Mouse (Mus musculus): ENCODE results near the gene Pip5k1b.

Pip5k1b gene

DNA sequence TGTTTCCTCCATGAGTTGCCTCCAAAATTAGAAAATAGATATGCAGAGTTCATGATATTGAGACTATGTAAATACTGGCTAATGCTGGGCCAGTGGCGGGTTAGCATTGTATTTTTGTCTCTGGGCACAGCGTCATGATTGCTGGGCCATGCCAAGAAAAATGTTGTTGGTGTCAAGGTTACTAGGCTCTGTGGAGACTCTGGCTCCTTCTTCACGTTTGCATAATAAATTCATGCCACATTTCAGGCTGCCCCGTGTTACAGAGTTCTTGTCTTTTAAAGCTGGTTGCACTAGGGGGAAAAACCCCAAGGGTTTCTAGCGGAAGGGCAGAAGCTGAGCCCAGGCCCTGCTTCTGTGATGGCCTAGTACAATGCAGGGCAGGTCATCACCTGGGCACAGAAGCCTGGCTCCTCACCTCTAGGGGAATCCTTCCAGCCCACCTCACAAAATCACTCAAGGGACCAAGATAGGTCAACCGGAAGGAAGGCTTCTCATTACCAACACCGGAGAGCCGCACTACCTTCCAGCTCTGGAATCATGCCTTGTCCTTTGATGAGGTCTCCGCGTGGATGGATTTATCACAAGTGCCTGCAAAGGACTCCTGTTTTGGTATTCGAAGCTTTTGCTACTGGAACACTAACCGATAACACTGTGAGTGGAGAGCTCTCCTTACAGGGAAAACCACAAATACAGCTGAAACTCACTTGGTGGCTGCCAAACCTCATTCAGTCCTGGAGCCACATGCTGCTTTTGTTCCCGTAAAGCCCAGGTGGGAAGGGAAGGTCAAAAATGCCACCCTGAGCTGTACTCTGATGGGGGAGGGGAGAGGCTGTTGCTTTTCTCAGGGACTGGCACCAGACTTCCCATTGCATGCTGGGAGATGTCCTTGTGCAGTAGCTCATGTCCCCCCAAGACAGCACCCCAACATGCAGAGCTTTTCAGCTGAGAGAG, 248.1 kb downstream of the Pip5k1b start:
- DNase-seq (ENCODE audit: low spot score in 2 of 2) = no peak

DNA sequence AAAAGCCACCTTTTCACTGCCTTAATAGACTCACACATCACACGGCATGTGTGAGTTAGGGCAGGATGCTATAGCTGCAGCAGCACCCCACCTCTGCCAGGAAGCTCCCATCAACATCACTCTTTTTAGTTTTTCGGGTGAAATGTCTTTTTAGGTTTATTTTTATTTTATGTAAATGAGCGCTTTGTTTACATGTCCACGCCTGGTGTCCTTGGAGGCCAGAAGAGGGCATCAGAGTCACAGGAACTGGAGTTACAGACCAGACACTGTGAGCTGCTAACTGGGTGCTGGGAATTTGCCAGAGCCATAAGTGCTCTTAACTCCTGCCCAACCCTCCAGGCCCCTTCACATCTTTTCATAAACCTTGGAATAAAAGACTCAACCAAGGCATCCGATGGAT, 249.3 kb downstream of the Pip5k1b start:
- DNase-seq (ENCODE audit: low spot score in 2 of 2) = no peak

DNA sequence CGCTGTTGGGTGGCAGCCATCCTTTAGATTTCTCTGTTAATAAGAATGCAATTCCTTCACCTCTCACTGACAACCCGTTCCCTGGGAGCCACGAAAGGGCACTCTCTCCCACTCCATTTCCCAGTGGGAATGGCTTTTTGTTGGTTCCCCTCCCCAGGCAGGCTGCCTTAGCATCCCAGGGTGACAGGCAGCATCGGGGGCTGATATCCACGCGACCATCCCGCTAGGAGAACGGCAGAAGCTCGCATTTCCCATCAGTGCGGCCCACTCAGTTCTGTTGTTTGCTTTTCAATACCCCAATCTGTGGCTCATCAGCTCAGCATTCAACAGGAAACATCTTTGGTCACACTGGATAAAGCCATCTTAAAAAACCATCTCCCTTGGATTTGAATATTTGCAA, 253.5 kb downstream of the Pip5k1b start:
- no peak for DNase-seq (ENCODE audit: low spot score in 2 of 2)

DNA sequence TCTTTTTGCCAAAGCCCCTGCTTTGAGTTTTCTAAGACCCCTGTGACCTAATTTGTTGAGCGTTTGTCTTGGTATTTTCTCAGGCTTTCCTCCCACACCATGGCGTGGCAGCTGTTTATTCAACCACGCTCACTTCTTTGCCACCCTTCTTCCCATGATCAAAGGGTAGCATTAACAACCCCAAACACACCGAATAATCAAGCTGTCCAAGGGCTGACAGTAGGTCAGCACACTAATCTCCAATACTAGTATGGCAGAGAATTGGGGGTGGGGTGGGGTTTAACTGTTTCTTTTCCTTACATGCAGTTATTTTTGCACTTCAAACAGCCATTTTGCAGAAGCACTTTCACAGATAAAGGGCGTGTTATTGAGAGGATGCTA, 253.9 kb downstream of the Pip5k1b start:
- no peak for DNase-seq (ENCODE audit: low spot score in 2 of 2)

DNA sequence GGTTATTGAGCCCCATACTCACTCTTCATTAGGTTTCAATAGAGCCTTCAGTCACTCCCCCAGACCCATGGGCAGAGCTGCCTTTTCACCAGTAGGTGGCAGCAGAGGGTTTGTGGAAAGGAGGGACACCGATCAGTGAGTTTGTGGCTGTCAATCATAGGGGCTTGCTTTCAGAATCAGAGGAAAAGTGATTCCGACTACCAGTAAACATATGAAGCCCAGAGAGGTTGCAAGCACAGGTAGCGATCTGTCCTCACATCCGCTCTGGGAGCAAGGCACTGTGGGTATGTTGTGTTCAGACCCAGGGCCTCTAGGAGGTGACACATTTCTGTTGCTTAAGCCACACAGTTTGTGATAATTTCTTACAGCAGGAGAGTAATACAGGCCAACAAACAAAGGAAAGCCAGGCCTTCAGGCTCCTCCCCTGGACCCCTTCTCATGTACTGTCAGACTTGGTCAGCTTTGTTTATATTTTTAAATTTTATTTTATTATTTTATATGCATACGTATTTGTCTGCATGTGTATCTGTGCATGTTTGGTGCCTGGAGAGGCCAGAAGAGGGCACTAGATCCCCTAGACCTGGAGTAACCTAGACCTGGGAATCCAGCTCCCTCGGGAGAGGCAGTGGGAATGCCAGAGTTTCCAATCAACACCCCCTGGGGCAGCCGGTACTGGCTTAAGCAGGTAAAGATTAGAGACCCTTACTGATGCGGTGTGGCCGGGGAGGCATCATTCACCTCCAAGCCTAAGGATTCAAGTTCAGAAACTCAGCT, 254.5 kb downstream of the Pip5k1b start:
- DNase-seq (ENCODE audit: low spot score in 2 of 2) = peak; percentile 57 to 67

DNA sequence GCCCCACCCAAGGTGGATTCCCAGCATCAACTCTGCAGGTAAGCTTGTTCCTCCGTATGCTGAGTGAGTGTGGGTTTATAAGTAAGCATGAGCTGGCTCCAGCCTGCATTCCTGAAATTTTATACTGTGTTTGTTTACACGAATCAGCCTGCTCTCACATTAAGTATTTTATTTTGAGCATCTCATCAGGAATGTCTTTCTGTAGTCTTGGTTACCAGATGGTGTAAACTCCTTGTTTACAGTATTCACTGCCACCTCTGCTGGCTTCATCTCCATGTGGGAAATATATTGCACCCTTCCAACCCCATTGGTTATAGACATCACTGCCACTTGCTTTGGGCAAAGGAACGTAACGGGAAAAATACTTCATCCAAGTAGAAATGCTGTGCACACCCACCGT, 262.1 kb downstream of the Pip5k1b start:
- DNase-seq (ENCODE audit: low spot score in 2 of 2) = no peak

DNA sequence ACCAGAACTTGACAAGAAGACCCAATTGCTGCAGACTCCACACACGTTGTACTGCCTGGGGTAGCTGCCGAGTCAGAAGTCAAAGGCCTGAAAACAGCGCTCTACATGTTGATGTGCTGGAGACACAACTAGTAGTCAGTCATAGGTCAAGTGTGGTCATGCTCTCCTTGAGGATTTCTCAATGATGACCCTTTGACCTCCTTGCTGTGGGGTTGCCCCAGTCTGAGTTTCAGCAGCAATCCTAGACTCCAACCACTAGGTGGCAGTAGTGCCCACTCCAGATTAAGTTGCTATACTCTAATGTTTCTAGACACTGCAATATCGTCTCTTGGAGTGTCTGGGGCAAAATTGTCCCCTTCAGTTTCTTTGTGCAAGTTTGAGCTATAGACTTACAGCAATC, 271.5 kb downstream of the Pip5k1b start:
- DNase-seq (ENCODE audit: low spot score in 2 of 2) = peak; percentile 38 to 58

DNA sequence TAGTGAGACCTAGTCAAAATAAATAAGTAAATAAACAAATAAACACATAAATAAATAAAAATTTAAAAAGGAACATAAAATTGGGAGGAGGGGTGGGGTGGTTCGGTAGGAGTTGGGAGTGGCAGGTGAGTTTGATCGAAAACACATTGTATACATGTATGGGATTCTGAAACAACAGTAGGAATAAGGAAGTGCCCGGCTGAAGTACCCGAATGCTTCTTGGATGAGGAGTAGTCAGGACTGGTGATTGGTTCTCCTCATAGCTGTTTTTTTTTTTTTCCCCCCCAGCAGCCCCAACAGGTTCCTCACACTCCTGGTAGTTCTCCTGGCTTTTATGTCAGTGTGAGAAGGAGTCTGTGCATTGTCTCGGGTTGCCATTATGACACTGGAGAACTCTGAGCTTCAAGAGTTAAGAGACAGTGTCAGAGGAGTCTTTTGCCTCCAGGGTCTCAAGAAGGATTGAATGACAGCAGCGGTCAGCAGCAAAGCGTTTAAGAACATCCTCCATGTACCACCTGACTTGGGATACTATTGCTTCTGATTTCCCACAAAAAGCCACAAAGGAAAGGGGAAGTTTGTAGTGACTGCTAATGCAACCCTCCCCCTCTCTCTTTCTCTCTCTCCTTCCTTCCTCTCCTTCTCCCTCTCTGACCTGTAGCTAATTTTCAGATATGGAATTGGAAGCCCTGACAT, 274.2 kb downstream of the Pip5k1b start:
- no peak for DNase-seq (ENCODE audit: low spot score in 2 of 2)

DNA sequence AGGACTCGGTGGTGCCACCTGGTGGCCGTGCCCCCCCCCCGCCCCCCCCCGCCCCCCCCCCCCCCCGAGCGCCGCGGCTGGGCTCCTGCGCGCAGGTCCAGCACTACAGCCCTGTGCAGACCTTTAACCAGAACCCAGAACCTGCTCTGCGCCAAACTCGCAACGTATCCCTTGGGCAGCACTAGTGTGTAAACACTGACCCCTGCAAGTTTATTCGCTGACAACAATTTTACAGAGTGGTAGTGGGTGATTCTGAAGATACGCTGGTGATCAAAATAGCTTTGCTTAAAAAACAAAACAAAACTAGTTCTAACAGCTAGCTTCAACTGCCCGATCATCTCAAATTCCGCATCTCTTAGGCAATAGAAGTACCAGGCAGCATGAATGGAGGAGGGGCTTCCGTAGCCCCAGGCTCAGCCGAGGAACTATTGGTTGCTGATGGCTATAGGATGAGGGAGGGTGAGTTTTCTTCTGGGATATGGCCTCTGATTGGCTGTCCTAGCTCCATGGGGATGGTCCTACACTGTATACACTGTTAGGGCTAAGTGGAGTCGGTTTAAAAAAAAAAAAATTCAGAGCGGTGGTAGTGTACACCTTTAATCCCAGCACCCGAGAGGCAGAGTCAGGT, 275.0 kb downstream of the Pip5k1b start, which contains the start of gene Fxn:
Fxn (minus strand) TSS at position 5 of the 628 bp plus-strand sequence.
- peak; percentile 46 to 69 for DNase-seq (ENCODE audit: low spot score in 2 of 2)

DNA sequence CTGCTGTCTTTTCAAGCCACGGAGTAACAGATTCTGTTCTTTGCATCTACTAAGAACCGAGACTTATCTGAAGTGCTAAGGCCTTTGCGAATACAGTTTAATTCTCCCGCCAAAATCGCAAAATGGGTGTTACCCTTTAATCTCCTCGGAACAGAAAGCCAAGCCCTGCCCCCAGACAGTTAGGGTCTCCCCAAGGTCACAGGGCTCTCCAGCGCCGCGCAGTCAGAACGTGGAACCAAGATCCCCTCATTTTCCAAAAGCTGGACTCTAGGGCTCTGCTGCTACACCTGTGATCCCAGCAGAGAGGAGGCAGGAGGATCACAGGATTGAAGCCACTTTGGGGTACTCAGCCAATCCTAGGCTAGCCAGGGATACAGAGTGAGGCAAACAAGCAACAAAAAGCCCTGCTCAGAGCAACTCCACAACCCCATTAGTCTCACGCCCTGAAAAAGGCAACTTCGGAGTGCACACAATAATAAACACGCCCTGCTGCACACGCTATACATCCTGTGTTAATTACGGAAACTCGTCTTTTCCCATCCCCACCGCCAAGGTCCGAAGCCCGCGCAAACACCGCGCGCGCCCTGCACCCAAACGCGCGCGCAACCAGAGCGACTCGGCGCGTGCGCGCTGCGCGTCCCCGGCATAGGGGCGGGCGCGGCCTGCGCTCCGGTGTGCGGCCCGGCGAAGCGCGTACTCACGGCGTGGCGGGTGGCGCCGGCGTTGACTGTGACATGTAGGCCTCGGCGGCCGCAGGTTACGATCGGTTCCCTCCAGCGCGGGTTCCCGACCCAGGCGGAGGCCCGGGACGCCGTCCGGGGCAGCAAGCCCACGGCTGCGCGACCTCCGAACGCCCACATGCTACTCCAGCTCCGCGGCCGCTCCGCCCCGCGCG, 275.7 kb downstream of the Pip5k1b start:
- peak; percentile 73 to 79 for DNase-seq (ENCODE audit: low spot score in 2 of 2)

DNA sequence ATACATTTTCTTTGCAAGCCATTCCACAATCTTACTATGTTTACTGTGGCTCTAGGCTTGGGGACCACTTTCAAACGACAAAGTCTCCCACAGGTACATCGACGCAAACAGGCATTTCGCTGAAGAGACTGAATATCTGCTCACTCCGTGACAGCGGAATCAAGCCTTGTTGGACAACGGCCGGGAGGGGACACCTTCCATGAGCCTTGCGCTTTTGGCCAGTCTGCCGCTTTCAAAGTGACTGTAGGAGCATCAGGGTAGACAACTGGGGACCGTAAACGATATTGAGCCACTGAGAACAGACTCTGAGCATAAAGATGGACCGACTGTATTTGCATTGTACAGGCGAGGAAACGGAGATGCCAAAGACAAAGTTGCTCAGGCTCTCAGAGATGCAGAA, 276.8 kb downstream of the Pip5k1b start:
- peak in 1 of 2 experiments; percentile 11 for DNase-seq (ENCODE audit: low spot score in 2 of 2)

DNA sequence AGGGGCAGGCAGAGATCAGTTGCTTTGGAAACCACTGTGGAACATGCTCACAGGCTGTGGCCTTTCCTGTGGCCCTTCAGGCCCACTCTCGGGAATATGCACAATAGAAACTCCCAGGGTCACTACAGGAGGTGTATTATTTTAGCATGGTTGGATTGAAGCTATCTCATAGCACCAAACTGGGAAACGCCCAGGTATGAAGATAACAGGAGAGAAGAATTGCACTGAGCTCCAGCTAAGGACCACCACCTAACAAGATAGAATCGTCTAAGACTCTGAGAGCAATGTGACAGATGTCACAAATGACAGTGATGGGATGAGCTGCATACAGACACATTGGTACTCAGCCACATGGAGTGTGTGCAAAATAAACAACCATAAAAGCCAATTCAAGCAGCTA, 281.4 kb downstream of the Pip5k1b start:
- DNase-seq (ENCODE audit: low spot score in 2 of 2) = no peak

DNA sequence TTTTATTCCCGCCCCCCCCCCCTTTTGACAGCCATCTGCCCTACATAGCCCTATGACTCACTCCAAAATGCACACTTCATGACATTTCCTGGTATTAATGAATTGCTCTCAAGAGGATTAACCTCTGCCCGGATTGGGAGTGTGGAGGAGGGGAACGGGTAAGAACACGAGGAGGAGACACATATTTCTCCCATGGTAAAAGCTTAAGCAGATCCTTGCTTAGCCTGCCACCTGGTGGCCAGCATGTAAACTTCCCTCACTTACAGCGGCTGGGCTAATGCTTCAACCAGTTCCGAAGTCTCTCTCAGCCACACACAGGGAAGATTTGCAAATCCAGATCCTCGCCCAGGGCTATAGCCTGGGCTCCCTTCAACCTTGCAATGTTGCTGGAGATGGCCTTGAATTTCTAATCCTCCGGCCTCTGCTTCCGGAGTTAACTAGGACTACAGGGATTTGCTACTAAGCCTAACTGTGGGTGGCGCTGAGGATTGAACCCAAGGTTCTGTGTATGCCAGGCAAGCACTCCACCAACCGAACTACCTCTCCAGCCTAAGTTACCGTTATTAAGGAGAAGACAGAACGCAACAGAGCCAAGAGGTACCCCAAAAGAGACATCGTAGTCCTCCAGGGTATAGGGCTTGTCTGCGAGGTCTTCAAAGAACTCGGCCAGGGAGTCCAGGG, 283.8 kb downstream of the Pip5k1b start:
- DNase-seq (ENCODE audit: low spot score in 2 of 2) = peak; percentile 50 to 52

DNA sequence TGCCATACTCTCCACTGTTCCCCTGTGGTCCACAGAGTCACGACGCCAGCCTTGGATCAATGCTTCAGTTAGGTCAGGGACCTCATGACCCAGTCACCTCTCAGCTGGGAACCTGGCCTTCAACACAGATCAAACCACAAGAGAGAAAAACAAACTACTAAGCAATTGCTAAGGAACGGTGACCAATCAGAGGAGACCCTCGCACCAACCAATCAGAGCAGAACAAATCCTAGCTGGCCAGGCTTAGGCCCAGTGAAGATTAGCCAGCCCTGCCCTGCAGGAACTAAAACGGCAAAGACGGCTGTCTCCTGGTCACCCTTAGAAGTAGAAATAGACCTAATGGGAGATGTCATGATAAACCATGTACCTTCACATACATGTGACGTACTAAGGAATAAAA, 284.3 kb downstream of the Pip5k1b start:
- DNase-seq (ENCODE audit: low spot score in 2 of 2) = no peak

DNA sequence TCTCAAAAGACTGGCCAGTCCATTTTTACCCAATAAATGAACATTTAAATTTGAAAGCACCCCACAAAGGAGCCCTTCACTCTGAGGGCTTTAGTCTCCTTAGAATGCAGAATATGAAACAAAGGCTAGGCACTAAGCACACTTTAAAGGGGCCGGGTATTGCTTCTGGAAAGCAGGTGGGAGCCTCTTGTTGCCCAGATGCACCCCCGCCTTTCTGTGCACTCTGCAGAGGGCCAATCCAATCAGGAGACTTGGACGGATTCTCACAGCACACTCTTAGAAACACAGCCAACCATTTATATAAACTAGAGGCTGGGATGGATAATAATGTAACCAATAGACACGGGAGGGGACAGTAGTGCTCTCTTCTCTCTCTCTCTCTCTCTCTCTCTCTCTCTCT, 287.1 kb downstream of the Pip5k1b start:
- DNase-seq (ENCODE audit: low spot score in 2 of 2) = no peak

DNA sequence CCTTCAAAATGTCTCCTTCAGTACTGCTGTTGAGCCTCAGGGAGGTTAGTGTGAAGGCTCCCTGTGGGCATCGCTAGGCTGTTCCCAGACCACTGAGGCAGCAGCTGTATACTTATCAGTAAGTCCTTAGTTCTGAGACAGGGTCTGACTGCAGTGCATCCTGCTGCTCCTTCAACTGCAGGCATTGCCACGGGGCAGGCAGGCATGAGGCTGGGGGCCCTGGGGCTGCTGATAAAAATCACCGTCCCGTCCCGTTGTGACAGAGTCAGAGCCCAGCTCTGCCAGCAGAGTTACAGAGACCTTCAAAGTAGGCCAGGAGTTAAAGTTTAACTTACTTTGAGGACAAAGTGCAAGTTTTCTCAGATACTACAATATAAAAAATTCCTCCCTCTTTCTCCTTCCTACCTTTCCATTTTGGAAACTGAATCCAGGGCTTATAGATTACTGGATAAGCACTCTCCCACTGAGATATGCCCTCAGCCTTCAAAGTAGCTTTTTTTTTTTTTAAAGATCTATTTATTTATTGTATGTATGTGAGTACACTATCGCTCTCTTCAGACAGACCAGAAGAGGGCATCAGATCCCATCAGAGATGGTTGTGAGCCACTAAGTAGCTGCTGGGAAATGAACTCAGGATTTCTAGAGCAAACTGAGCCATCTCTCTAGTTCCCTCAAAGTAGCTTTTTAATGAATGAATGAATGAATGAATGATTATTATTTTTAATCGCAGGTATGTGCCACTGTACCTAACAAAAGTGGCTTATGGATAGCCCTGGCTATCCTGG, 289.4 kb downstream of the Pip5k1b start:
- no peak for DNase-seq (ENCODE audit: low spot score in 2 of 2)

DNA sequence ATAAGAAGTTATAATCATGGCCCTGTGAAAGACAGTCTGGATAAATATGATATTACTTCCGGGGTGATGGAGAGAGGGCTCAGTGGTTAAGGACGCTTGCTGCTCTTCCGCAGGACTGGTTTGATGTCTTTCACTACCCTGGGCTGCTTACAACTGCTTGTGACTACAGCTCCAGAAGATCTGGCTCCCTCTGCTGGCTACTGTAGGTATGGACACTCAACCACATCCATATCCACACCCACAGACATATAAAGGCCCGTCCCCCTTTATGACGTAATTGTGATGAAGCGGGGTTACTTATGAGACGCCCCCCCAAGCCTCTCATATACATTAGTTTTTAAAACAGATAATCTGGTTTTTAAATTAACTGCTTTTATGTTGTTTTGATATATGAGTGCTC, 290.7 kb downstream of the Pip5k1b start:
- DNase-seq (ENCODE audit: low spot score in 2 of 2) = peak; percentile 53 to 60

DNA sequence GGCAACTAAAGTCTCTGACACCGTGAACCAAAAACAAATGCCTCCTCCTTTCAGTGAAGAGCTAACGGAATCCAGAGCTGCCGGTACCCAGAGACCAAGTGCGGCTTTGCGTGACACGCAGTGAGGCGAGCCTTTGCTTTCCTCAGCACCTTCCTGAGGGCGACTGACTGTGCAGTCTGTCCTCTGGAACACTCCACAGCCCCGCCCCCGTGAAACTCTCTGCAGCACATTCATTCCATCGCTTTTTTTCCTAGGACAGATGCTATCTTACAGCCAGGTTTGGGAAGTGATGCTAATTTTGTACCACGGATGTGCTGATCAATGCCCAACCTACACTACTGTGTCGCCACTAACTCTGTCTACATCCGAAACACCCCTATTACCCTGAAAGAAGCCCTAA, 292.9 kb downstream of the Pip5k1b start:
- no peak for DNase-seq (ENCODE audit: low spot score in 2 of 2)

Measured in spleen, postnatal 36 days (tissue).